Mouse (Mus musculus) forebrain, embryonic 16.5 days (tissue): ENCODE measurements around the gene Fbxw8. TPM values are rescaled to one million over a fixed set of nuclear protein-coding genes. Genes with fewer than 3 reads are reported as not detected.
A peak's percentile ranks its signal among the peaks of the same experiment; 100 is the strongest.

Experiments
- ATAC-seq: fragments of 200-750 bp; cut with Nextera tagmentation; 2 replicates; pipeline ENCODE4 v1.8.0; 2017; ENCODE audit warnings: mild to moderate bottlenecking, moderate library complexity
- H3K27ac ChIP-seq: fragments of 300-500 bp; sonication (generic); 2 replicates; pipeline ENCODE4 v1.5.1; 2014; ENCODE audit warnings: low read length, control low read depth
- H3K27me3 ChIP-seq: fragments of 300-500 bp; sonication (generic); replicated peaks from 2 replicates; pipeline ENCODE4 v1.6.1; 2014; ENCODE audit warnings: low read length; ENCODE audit not compliant: control insufficient read depth, insufficient read depth
- H3K36me3 ChIP-seq: fragments of 300-500 bp; sonication (generic); 2 replicates; pipeline ENCODE4 v1.6.1; 2014; ENCODE audit not compliant: control insufficient read depth, insufficient read depth
- H3K4me1 ChIP-seq: fragments of 300-500 bp; sonication (generic); replicated peaks from 2 replicates; pipeline ENCODE4 v1.6.1; 2014; ENCODE audit warnings: low read length; ENCODE audit not compliant: control insufficient read depth, insufficient read depth
- H3K4me2 ChIP-seq: fragments of 300-500 bp; sonication (generic); 2 replicates; pipeline ENCODE4 v1.6.1; 2014; ENCODE audit warnings: mild to moderate bottlenecking, low read length, control low read depth
- H3K4me3 ChIP-seq: fragments of 300-500 bp; sonication (generic); replicated peaks from 2 replicates; pipeline ENCODE4 v1.5.1; 2014; ENCODE audit warnings: mild to moderate bottlenecking, low read length, control low read depth
- H3K9ac ChIP-seq: fragments of 300-500 bp; sonication (generic); replicated peaks from 2 replicates; pipeline ENCODE4 v1.6.1; 2014; ENCODE audit warnings: low read depth, low read length, control low read depth
- H3K9me3 ChIP-seq: fragments of 300-500 bp; sonication (generic); 2 replicates; pipeline ENCODE4 v1.6.1; 2016; ENCODE audit warnings: low read length; ENCODE audit not compliant: control insufficient read depth
- WGBS: fragments of 180-500 bp; shearing (Covaris S2); extraction: QIAGEN DNeasy Blood & Tissue Kit; methylation state at CpG from one replicate; pipeline ENCODE4 v1.1.7; 2014; 5-methylcytosine and 5-hydroxymethylcytosine counted together
- polyA plus RNA-seq: library from polyadenylated mRNA; unstranded; fragments of >200 nt; fragmentation: Nextera tagmentation; extraction: Ambion mirVana; gene quantifications from 2 replicates; pipeline ENCODE4 v1.2.1, GENCODE M21; 2015

Fbxw8 gene
- polyA plus RNA-seq, 1 experiment from 2014 or later = 21.5 TPM

DNA sequence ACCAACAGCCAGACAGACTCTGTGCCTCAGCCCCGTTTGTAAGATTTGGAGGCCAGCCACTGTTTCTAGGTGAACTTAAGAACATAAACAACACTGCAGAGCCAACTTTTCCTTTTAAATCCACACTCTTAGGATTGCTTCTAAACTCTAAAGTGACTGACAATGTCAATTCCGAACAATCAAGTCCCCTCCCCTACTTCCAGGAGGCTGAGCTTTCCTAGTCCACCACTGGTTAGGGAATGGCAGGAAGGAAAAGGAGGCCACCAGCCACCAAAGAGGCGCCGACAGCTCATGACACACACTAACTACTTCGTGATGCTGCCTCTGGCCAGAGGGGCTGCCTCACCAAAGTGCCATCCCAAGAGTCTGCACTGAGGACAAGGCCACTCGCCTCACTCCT is 10.5 kb downstream of the Fbxw8 start:
- H3K27me3 ChIP-seq = no peaks in the 10 kb centered on the region
- 88% methylated on average over 6 of the region's 6 CpGs for WGBS
- no peak for ATAC-seq
- H3K4me2 ChIP-seq = no peak overlapping the region
- H3K9ac ChIP-seq = no peak overlapping the region
- no peaks in the 10 kb centered on the region for H3K9me3 ChIP-seq
- no peak overlapping the region for H3K27ac ChIP-seq
- H3K36me3 ChIP-seq = peaks cover 7% of the 10 kb centered on the region; the same call in 1 of the 2 replicates
- H3K4me1 ChIP-seq = peaks cover 22% of the 10 kb centered on the region
- H3K4me3 ChIP-seq = no peak overlapping the region

DNA sequence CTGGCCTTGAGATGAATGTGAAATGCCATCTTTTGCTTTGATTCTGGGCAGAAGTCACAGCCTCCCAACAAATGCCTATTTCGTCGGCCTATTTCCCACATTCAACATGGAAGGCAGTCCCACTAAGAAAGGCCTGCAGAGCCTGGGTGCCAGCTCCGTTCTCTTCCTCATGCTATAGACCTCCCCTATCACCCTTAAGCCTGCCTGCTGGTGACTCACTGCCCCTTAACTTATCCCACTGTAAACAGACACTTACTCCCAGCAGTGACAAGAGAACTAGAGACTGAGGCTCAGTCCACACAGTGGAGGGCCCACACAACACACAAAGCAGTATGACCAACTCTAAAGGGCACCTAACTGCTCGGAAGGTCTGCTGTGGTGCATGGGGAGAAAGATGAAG is 10.9 kb downstream of the Fbxw8 start:
- no peak for ATAC-seq
- Histone ChIP-seq H3K36me3 (peaks cover 7% of the 10 kb centered on the region; the same call in 1 of the 2 replicates), H3K9me3 (no peaks in the 10 kb centered on the region), H3K27me3 (no peaks in the 10 kb centered on the region), H3K4me1 (peaks cover 22% of the 10 kb centered on the region), H3K4me3 (no peak overlapping the region), H3K4me2 (no peak overlapping the region), H3K27ac (no peak overlapping the region), H3K9ac (no peak overlapping the region)
- 87% methylated on average over 4 of the region's 4 CpGs for WGBS

GRCm38 (mm10) chr5:118143211-118144026 is 11.8 kb downstream of the Fbxw8 start:
- Histone ChIP-seq H3K4me1 (peaks cover 22% of the 10 kb centered on the region), H3K9me3 (no peaks in the 10 kb centered on the region), H3K9ac (no peak overlapping the region), H3K36me3 (peaks cover 7% of the 10 kb centered on the region; the same call in 1 of the 2 replicates), H3K4me3 (no peak overlapping the region), H3K27me3 (no peaks in the 10 kb centered on the region), H3K4me2 (no peak overlapping the region), H3K27ac (no peak overlapping the region)
- no peak for ATAC-seq
- WGBS = 77% methylated on average over 12 of the region's 12 CpGs

DNA sequence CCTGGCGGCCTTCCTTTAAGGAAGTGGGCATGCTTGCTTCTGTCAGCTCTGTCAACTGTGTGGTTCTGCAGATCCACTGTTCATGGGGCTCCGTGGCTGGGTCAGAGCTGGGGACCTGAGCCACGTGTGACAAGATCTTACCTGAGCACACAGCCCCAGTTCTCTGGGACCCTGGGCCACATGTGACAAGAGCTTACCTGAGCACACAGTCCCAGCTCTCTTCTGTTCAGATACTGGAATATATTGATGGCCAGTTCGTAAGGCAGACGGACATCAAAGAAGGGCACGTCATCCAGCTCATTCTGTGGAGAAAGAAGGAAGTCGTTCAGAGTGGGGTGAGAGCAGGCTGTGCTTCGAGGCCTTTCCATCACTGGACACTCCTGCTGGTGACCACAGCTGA is 12.8 kb downstream of the Fbxw8 start:
- no peak overlapping the region for H3K9ac ChIP-seq
- 94% methylated on average over 8 of the region's 8 CpGs for WGBS
- ATAC-seq = no peak
- H3K9me3 ChIP-seq = no peaks in the 10 kb centered on the region
- peaks cover 22% of the 10 kb centered on the region for H3K4me1 ChIP-seq
- H3K4me2 ChIP-seq = no peak overlapping the region
- peaks cover 7% of the 10 kb centered on the region; the same call in 1 of the 2 replicates for H3K36me3 ChIP-seq
- H3K27ac ChIP-seq = no peak overlapping the region
- no peaks in the 10 kb centered on the region for H3K27me3 ChIP-seq
- H3K4me3 ChIP-seq = no peak overlapping the region

DNA sequence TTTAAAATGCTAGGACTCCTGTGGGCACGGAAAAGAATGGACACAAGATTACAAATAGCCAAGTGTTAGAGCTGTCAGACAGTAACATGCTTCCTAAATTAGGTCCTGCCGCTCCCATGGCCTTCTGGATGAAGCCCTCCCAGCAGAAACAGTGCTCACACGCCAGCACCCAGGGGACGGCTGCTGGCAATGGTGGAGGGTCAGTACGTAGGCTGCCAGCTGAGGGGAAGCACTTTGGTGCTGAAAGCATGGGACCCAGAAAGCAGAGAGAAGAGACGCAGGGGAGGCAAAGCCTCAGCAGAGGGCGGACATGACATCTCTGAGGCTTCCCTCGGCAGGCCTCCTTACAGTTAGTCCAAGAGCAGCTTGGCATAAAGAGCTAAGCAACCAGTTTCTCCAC is 15.6 kb downstream of the Fbxw8 start:
- Histone ChIP-seq H3K9ac (no peak overlapping the region), H3K4me2 (no peak overlapping the region), H3K4me3 (no peak overlapping the region), H3K27ac (no peak overlapping the region), H3K27me3 (no peaks in the 10 kb centered on the region), H3K4me1 (0 out of 2 replicates have a peak, but pooled peaks cover 3% of the 10 kb centered on the region), H3K9me3 (no peaks in the 10 kb centered on the region), H3K36me3 (peaks cover 7% of the 10 kb centered on the region; the same call in 1 of the 2 replicates)
- ATAC-seq = no peak
- 90% methylated on average over 8 of the region's 8 CpGs for WGBS

DNA sequence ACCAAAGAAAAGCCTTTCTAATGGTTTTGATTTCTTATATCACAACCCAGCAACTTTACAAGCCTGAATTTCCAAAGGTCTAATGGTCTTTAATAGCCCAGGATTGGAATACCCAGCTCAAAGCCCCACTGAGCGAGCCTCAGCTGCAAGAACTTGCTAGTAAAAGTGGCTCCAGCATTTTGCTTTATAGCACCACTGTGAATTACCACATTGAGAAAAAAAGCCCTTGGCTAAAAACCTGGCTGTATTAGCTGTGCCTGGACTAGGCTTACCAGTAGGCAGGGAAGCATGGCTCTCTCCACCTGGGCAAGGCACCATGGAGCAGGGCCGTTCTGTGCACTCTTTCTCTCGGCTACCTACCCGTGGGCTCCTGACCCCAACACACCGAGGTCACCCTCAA is 18.9 kb downstream of the Fbxw8 start:
- Histone ChIP-seq H3K9me3 (no peaks in the 10 kb centered on the region), H3K27me3 (no peaks in the 10 kb centered on the region), H3K4me1 (no peaks in the 10 kb centered on the region), H3K27ac (no peak overlapping the region), H3K36me3 (peaks cover 3% of the 10 kb centered on the region; the same call in 1 of the 2 replicates), H3K4me3 (no peak overlapping the region), H3K4me2 (no peak overlapping the region), H3K9ac (no peak overlapping the region)
- ATAC-seq = no peak
- WGBS = 92% methylated on average over 5 of the region's 5 CpGs

DNA sequence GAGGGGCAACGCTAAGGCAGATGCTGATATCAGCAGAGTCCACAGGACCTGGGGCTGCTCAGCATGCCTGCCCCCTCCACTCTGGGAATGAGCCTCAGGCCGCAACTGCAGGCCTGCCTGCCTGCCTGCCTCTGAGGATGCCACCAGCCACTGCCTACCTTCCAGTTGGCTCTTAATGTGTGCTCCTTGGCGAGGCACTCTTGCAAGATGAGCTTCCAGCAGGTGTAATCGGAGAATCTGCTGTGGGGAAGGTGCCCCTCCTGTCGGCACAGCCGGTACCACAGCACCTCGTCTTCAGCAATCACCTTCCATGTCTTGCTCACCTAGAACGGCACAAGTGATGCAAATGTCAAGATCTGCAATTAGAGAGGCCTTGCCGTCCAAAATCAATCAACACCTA is 26.6 kb downstream of the Fbxw8 start:
- Histone ChIP-seq H3K9ac (no peak overlapping the region), H3K27ac (no peak overlapping the region), H3K36me3 (peaks cover 4% of the 10 kb centered on the region; the same call in 1 of the 2 replicates), H3K4me2 (no peak overlapping the region), H3K9me3 (no peaks in the 10 kb centered on the region), H3K4me1 (peaks cover 15% of the 10 kb centered on the region), H3K27me3 (no peaks in the 10 kb centered on the region), H3K4me3 (no peak overlapping the region)
- peak; percentile 28; the same call in 1 of the 2 replicates for ATAC-seq
- 65% methylated on average over 9 of the region's 9 CpGs for WGBS

- 65% methylated on average over 6 of the region's 6 CpGs for WGBS
Measured at GRCm38 (mm10) chr5:118128208-118128607, 27.1 kb downstream of the Fbxw8 start.

GRCm38 (mm10) chr5:118126671-118127070 is 28.6 kb downstream of the Fbxw8 start:
- 86% methylated on average over 4 of the region's 4 CpGs for whole genome bisulfite sequencing
- H3K9ac ChIP-seq = no peak overlapping the region
- peaks cover 4% of the 10 kb centered on the region; the same call in 1 of the 2 replicates for H3K36me3 ChIP-seq
- H3K4me3 ChIP-seq = no peak overlapping the region
- no peak overlapping the region for H3K4me2 ChIP-seq
- no peaks in the 10 kb centered on the region for H3K9me3 ChIP-seq
- H3K27ac ChIP-seq = no peak overlapping the region
- ATAC-seq = no peak
- H3K27me3 ChIP-seq = no peaks in the 10 kb centered on the region
- H3K4me1 ChIP-seq = peaks cover 21% of the 10 kb centered on the region

More at GRCm38 (mm10) chr5:118128208-118128607, 27.1 kb downstream of the Fbxw8 start:
- no peak overlapping the region for H3K4me2 ChIP-seq
- H3K4me1 ChIP-seq = peaks cover 20% of the 10 kb centered on the region
- no peak overlapping the region for H3K27ac ChIP-seq
- H3K4me3 ChIP-seq = no peak overlapping the region
- H3K36me3 ChIP-seq = peaks cover 4% of the 10 kb centered on the region; the same call in 1 of the 2 replicates
- no peaks in the 10 kb centered on the region for H3K9me3 ChIP-seq
- ATAC-seq = peak; percentile 28; the same call in 1 of the 2 replicates
- no peaks in the 10 kb centered on the region for H3K27me3 ChIP-seq
- no peak overlapping the region for H3K9ac ChIP-seq
